Comparison of ENCODE assay signal across 8 mouse cellular contexts in the genomic region with DNA sequence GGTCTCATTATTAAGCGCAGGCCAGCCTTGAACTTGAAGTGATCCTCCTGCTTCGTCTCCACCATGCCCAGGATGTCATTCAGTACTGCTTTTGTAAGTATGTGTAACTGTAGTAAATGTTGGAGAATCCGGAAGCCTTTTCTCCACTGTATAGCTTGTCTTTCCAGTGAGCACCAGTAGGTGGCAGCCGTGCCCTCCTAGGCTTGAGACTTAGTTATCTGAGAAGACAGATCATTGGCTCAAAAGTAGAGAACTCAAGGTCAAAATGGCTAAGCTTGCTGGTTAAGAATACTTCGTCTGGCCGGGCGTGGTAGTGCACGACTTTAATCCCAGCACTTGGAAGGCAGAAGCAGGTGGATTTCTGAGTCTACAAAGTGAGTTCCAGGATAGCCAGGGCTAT.
DNase-seq lines count a peak whose midpoint lies in the region; TF ChIP-seq lines count a peak whose summit lies in the region.

No protein-coding gene starts in this region.

- DNase-seq in 3T3-L1 (ENCODE audit: low read depth, low spot score): peak; percentile 90
- peak; percentile 46 for DNase-seq in fibroblast of lung, adult 2 months (ENCODE audit: low read depth)
- DNase-seq in kidney, adult 18-20 months: peak; percentile 90
- peak; percentile 46 to 65 for DNase-seq in left cerebral cortex, postnatal 36 days (ENCODE audit: low spot score in 2 of 2)
- DNase-seq in ovary, adult 18-20 months (ENCODE audit: low spot score): peak; percentile 9
- DNase-seq in thymus, postnatal 10 days (ENCODE audit: low spot score in 2 of 2): peak; percentile 75 to 81

- no peak overlapping the region for H3K27ac ChIP-seq in ES-Bruce4 (ENCODE audit: insufficient read depth, low read length)
- H3K27ac ChIP-seq in brown adipose tissue, adult 24 weeks (replicated peaks; ENCODE audit: low read depth, low read length): 0 out of 2 replicates have a peak overlapping the region, but pooled peaks have one; percentile 8

- no peak for TF ChIP-seq POLR2A in ES-Bruce4 (IDR thresholded peaks at IDR 0.05; ENCODE audit: insufficient read depth, low read length)

- intact Hi-C loops in left cerebral cortex, postnatal 36 days (cut with DNase I): loop anchor here (5.0 kb wide), 1 partner anchor 245 kb away; no protein-coding TSS in a partner anchor

- no peaks in the 10 kb centered on the region for H3K4me1 ChIP-seq in ES-Bruce4 (ENCODE audit: control insufficient read depth, insufficient read depth, low read length)
- no peaks in the 10 kb centered on the region for H3K4me1 ChIP-seq in brown adipose tissue, adult 24 weeks (ENCODE audit: control insufficient read depth, insufficient read depth, insufficient read length, low read length)

- TF ChIP-seq CTCF in ES-Bruce4 (IDR thresholded peaks at IDR 0.05; ENCODE audit: low read depth, low read length): peak; percentile 54

- no peak for TF ChIP-seq EP300 in ES-Bruce4 (IDR thresholded peaks at IDR 0.05; ENCODE audit: insufficient read depth, low read depth, low read length)

- no peaks in the 10 kb centered on the region for H3K9me3 ChIP-seq in ES-Bruce4 (replicated peaks; ENCODE audit: control insufficient read depth, insufficient read depth, low read length, poor library complexity, severe bottlenecking)

- no peak overlapping the region for H3K4me3 ChIP-seq in ES-Bruce4 (ENCODE audit: low read depth, low read length)
- H3K4me3 ChIP-seq in brown adipose tissue, adult 24 weeks (ENCODE audit: insufficient read depth, low read depth, low read length): no peak overlapping the region

- no peaks in the 10 kb centered on the region for H3K27me3 ChIP-seq in ES-Bruce4 (ENCODE audit: control insufficient read depth, insufficient read depth, low read length, poor library complexity, severe bottlenecking)

- peaks cover 3% of the 10 kb centered on the region; the same call in 1 of the 2 replicates for H3K36me3 ChIP-seq in ES-Bruce4 (ENCODE audit: control insufficient read depth, insufficient read depth, low read length, poor library complexity, severe bottlenecking)

- H3K9ac ChIP-seq in ES-Bruce4 (ENCODE audit: low read depth, poor library complexity, severe bottlenecking): no peak overlapping the region

Comparison
In these comparisons a context has a peak if more than half of its experiments do, and no peak if none do; other contexts are left out.
1. DNase-seq: peak in every context shown above with its lines; median percentile 90 in 3T3-L1; 90 in kidney, adult 18-20 months; 78 in thymus, postnatal 10 days; 56 in left cerebral cortex, postnatal 36 days; 46 in fibroblast of lung, adult 2 months; 9 in ovary, adult 18-20 months.